Mouse (Mus musculus) adrenal gland, adult 18-20 months (tissue): ENCODE data around the gene Fundc2. TPM values are rescaled to one million over a fixed set of nuclear protein-coding genes. Genes with fewer than 3 reads are reported as not detected.

Source experiments
- DNase-seq, 2 experiments: peaks; one replicate each; pipeline ENCODE4 v3.0.0; 2021 to 2022; ENCODE audit warnings: low spot score in 2 of 2
- long read RNA-seq, 2 experiments: library from polyadenylated mRNA; stranded (forward); transcript quantifications; one replicate each; pipeline ENCODE4 v2.0.0; 2021
- total RNA-seq, 2 experiments: library from RNA; stranded (reverse); gene quantifications; 1 replicate in 1 of 2; 2 replicates in 1 of 2; pipeline ENCODE4 v1.2.3; 2021

The Fundc2 gene
- 10 to 100 TPM; 86.6 to 93.6 TPM for total RNA-seq
- long read RNA-seq, experiment 1, transcript Fundc2-201 (5 exons, 2,562 nt): major isoform, 20 of 23 reads
- long read RNA-seq, experiment 1, partial matches to known transcripts: 1 of 23 reads
- long read RNA-seq, experiment 1, other reads (novel, unspliced or antisense): 2 of 23 reads
- long read RNA-seq, experiment 2, transcript Fundc2-201 (5 exons, 2,562 nt): major isoform, 47 of 53 reads
- long read RNA-seq, experiment 2, partial matches to known transcripts: 4 of 53 reads
- long read RNA-seq, experiment 2, other reads (novel, unspliced or antisense): 2 of 53 reads

DNA sequence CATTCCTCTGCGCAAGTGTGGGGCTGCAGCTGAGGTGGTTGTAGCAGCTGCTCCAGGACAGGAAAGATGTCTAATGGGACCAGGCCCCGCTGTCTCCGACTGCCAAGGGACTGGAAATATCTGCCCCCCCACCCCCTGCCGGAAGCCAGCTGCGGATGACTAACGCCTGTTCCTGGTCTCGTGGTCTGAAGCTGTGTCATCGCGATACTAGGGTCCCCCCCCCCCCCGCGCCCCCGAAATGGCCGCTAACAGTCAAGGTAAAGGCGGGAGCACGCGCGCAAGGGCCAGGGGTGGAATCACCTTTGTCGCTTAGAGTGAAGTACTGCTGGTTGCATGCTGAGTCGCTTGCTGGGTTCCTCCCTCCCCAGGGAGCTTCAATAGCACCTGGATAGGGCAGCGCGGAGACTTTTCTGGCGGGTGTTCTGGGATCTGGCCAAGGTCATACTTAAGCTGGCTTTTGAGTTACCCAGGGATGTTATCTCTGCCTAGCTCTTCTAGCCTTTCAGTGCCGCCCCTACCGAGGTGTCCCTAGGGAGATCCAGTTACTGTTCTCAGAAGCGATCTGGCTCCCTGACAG lies at the start of gene Fundc2, which contains the start of gene F8:
Gene Fundc2, plus strand, starts transcription at position 205 of the 577 bp plus-strand sequence.
Gene F8, minus strand, starts transcription at position 421 of the 577 bp plus-strand sequence.
- peak; percentile 42 to 48 for DNase-seq

DNA sequence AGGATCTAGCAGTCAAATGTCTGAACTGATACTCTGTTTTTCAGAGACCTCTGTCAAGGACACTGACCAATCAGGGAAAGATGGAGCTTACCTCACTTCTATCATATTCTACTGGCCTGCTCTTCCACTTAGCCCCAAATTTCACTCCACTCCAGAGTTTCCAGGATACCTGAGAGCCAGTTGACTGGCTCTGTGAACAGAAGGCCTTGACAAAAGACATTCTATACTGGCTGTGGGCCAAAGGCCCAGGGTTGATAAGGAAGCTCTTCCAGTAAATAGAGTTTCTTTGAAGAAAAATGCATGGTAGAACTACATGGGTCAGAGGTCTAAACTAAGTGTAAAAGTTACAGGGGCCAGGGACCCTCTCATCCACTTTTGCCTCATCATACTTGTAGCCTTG lies 12.0 kb upstream of the Fundc2 start:
- no peak for DNase-seq

DNA sequence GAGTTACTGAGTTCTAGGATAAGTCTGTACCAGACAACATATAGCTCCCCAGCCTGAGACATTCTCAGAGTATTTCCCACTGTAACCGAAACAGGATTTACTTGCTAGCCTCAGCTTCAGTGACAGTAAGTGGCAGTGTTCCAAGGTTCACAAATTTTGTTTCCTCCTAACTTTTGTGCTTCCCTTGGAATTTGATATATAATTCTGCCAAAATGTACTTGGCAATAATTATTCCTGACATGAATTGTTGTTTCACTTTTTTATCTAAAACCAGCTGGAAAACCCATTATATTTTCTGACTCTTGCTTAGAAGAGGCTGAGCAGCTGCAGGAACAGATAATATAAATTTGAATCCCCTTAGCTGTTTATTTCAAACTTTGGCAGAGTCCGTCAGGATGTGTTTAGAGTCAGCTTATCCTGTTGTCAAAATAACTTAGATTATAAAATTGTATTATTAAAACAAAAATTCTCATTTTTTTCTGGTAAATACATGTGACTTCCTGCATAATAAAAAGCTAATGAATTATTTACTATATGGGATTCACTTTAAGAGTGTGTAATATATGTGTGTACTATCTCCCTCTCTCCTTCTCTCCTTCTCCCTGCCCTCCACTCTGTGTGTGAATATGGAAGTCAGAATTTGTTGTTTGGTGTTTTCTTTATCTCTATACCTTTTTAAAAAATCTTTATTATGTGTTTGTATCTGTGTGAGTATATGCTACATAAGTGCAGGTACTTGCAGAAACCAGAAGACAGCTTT lies 9.4 kb upstream of the Fundc2 start:
- DNase-seq: no peak

DNA sequence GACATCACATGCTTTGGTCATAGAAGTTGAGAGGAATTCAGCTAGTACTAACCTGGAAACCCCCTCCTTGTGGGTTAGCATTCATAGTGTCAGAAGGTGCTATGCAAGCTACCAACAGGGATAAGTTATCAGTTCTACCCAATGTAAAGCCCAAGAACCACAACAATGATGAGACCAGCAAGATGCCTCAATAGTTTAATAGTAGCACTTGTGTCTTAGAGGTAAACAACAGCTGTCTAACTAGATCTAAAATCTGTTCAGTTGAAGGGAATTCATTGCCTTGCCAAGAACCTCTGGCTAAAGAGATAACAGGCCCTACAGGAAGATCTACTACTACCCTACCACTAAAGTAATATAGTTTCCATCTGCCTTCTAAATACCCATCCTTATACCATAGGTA lies 5.4 kb upstream of the Fundc2 start:
- no peak for DNase-seq

DNA sequence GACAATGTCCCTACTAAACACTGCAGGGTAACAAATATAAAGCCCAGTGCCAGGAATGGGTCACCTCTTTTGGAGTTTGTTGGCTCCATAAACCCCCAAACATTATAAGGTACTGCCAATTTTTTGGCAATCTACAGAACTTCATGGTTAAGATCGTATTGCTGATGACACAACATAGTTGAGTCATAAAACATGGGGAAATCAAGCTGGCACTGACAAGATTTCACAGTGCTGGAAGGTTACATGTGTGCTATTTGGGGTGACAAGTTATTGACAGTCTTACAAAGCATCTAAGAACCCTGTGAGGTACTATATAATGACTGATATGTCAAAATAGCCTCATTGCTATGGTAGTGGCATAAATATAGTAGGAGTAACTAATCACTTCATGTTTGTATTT lies 1.0 kb upstream of the Fundc2 start:
- DNase-seq: no peak

DNA sequence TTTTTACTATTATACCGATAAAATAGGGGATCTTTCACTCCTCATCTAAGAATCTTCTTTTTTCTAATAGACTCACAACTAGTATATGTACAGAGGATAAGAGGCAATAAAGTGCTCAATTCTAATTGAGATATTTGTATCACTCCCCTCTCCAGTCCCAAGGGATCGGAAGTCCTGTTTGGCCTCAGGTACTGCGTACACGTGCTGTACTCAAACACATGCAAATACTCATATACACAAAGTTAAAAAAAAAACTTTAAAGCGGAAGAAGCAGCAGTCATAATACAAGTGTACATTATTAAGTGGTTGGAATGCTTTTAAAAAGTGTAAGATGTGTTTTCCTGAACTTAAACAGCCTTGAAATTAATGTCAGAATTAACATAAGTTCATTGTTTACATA lies 500 bp upstream of the Fundc2 start:
- no peak for DNase-seq

DNA sequence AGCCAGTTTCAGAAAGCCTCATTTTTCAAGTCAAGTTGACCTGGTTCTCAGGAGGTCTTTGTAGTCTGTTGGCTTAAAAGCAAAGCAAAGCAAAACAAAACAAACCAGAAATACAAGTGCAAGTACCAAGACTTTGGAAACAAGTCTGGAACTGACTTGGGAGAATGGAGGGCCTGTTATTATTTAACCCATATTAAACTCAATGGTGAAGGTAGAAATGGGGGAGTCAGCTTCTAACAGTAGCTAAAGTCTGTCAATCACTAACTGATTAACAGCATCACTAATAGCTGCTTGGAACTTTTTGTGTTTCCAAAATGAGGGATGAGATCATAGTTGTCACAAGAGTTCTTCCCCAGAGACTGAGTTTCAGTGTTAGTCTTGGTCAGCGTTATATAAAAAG lies 17.3 kb downstream of the Fundc2 start:
- DNase-seq: no peak

DNA sequence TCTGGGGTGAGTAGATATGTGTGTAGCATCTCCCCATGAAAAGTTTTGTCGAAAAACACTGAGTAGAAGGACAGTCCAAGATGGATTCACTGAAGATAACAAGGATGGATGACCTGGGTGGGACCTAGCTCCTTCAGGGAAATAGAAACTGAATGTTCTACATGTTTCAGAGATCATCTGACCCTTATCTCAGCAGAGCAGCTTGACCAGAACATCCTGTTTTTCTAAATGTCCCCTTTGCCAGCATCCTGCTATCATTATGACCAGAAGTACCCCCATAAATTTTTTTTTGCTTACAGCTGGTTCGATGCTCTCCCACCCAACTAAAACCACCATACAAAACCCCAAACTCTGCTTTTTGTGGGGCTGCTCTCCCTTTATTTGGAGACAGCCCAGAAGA lies 20.5 kb downstream of the Fundc2 start:
- no peak for DNase-seq

DNA sequence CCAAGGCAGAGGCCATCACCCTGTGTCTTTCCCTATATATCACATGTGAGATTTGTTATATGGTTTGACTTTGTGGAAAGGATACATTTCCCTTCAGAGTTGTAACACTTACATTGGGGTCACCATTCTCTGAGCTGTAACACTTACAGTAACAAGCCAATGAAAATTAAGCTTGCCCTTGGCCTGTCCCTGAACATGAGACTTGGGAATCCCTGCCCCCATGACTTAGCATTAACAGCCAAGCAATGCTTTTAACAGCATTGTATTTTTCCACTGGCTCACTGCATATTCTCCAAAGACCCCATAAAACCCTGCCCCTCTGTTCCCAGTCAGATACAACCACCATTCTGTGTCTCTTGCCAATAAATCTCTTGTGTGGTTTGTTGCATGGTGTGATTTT lies 21.2 kb downstream of the Fundc2 start:
- no peak for DNase-seq

DNA sequence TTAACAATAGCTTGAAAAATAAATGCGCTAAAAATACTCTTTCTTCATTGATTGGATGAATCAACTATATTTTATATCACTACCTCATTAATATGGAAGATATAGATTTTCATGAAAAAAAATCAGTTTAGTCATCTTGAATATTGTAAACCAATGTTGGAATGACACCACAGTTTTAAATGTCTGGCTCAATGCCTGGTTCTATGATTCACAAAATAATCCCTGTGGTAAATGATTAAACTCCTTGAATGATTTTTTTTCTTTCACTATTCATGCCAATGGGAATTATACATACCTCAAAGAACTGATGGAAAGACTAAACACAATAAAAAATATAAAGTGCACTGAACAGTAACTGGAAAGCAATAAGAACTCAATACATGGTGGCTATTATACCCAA lies 27.5 kb downstream of the Fundc2 start:
- no peak for DNase-seq

DNA sequence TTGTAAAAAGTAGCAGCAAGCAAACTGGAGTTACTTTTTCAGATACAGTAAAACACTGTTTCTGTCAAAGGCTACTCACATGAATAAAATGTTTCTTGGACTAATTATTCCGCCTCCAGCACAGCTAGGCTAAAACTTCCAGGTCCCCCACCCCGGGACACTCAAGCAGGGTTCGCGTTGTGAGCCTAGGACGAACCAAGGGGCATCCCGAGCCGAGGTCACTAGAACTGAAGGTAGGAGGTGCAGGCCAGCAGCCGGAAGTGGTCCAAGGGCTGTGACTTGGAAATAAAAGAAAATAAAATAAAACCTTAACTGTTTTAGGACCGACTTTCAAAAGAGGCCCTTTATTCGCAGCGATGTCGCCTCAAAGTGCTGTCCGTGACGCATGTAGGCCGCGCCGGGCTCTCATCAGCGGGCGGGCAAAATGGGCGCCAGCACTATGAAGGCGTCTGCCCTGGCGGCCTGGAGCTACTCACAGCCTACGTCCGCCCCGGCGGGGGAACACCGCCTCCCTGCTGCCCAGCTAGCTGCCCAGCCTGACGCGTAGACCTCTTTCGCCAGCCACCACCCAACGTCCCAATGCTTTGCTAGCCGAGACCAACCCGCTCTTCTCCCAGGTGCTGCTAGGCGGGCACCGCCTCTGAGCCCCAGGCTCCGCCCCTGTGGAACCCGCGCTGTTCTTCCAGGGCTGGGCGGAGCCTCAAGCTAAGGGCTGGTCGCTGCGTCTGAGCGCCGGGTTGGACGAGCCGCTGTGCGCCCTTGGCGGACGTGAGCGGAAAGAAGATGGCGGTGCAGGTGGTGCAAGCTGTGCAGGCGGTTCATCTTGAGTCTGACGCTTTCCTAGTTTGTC lies 34.0 kb downstream of the Fundc2 start, which contains the start of the genes Cmc4, Mtcp1 and Brcc3:
Gene Cmc4, minus strand, starts transcription at position 649 of the 850 bp plus-strand sequence.
Gene Mtcp1, minus strand, starts transcription at position 653 of the 850 bp plus-strand sequence.
Gene Brcc3, plus strand, starts transcription at position 693 of the 850 bp plus-strand sequence.
- DNase-seq: peak; percentile 72 to 78

Other genes starting within 250 kb of the Fundc2 start
- not detected for gene Smim9, start 218.6 kb upstream of the Fundc2 start, total RNA-seq
- gene F8, start 216 bp downstream of the Fundc2 start, total RNA-seq: 1 to 10 TPM; 9.4 to 9.7 TPM
- gene Cmc4, start 34.2 kb downstream of the Fundc2 start, total RNA-seq: 10 to 100 TPM in 1 of 2 experiments, 1 to 10 TPM in 1; 7.6 to 12.0 TPM
- 1 to 10 TPM; 8.3 to 9.7 TPM for gene Mtcp1, start 34.2 kb downstream of the Fundc2 start, total RNA-seq
- gene Brcc3, start 34.2 kb downstream of the Fundc2 start, total RNA-seq: 10 to 100 TPM; 23.9 to 26.5 TPM
- gene Vbp1, start 131.9 kb downstream of the Fundc2 start, total RNA-seq: 10 to 100 TPM; 39.3 to 42.0 TPM
- 1 to 10 TPM; 1.4 TPM for gene Rab39b, start 195.8 kb downstream of the Fundc2 start, total RNA-seq